Mouse (Mus musculus) heart, adult 18-20 months (tissue): ENCODE measurements around the gene Lgr4. TPM values are rescaled to one million over a fixed set of nuclear protein-coding genes. Genes with fewer than 3 reads are reported as not detected.
"Not testable (repeated sequence)": the region's sequence is repeated elsewhere in the genome, so short reads cannot be mapped to it uniquely, and the experiment has no call there.

Source experiments
- DNase-seq, 2 experiments: peaks; one replicate each; pipeline ENCODE4 v3.0.0; 2021 to 2022; ENCODE audit warnings: mixed read lengths in 1 of 2
- long read RNA-seq, 2 experiments: library from polyadenylated mRNA; stranded (forward); transcript quantifications; one replicate each; pipeline ENCODE4 v2.0.0; 2021
- total RNA-seq, 2 experiments: library from RNA; stranded (reverse); gene quantifications; 2 replicates each; pipeline ENCODE4 v1.2.3; 2021

Lgr4 gene
- 10 to 100 TPM; 23.3 to 23.6 TPM for total RNA-seq
- long read RNA-seq, experiment 1, full-length matches to known transcripts, result 5 of 7 reads
- long read RNA-seq, experiment 1, partial matches to known transcripts, result 1 of 7 reads
- long read RNA-seq, experiment 1, other reads (novel, unspliced or antisense), result 1 of 7 reads
- long read RNA-seq, experiment 2, full-length matches to known transcripts, result 3 of 3 reads
- long read RNA-seq, experiment 2, partial matches to known transcripts, result 0 of 3 reads
- long read RNA-seq, experiment 2, other reads (novel, unspliced or antisense), result 0 of 3 reads

- peak; percentile 97 to 98 for DNase-seq
Measured at GRCm38 (mm10) chr2:109917496-109918413, at the start of gene Lgr4. Gene Lgr4, plus strand, starts transcription at chr2:109917647.

DNA sequence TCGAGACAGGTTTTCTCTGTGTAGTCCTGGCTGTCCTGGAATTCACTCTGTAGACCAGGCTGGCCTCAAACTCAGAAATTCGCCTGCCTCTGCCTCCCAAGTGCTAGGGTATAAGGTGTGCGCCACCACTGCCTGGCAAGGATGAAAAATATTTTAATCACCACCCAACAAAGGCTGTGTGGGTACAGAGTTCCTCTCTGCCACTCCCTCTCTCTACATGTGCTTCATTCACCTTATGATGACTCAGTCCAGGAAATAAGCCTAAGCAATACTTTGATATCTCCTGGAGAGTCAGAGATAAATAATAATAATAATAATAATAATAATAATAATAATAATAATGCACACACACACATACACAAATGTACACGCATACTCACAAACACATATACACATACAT is 38.0 kb upstream of the Lgr4 start:
- not testable (repeated sequence) for DNase-seq

GRCm38 (mm10) chr2:109881111-109881510 is 36.3 kb upstream of the Lgr4 start:
- DNase-seq, result no peak

GRCm38 (mm10) chr2:109881625-109882024 is 35.8 kb upstream of the Lgr4 start:
- DNase-seq, result no peak

- peak; percentile 35 to 47 for DNase-seq
Measured at GRCm38 (mm10) chr2:109884106-109884505, 33.3 kb upstream of the Lgr4 start.

GRCm38 (mm10) chr2:109884507-109884906 is 32.9 kb upstream of the Lgr4 start:
- DNase-seq, result peak; percentile 58 to 69

GRCm38 (mm10) chr2:109890068-109890467 is 27.4 kb upstream of the Lgr4 start:
- no peak for DNase-seq

DNA sequence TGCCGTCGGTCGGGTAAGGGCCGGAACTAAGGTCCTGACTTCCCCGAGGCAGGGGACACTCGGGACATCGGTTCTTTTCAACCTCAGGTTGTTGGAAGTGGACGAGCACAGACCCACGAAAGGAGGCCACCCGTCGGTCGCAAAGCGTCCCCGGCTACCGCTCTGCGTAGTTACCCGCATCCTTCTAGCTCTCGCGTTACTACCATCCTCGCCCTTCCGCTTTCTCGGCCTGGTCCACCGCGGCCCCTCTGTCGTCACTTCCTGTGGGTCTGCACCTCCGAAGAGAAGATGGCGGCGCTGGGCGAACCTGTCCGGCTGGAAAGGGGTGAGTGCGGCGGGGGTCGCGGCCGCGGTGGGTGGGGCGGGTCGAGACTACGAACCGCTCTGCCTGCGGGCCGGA is 26.9 kb upstream of the Lgr4 start, which contains the start of gene Lin7c:
Lin7c (plus strand) TSS at position 257 of the 400 bp plus-strand sequence.
- peak; percentile 95 to 97 for DNase-seq

GRCm38 (mm10) chr2:109891031-109891430 is 26.4 kb upstream of the Lgr4 start:
- peak in 1 of 2 experiments; percentile 64 for DNase-seq

GRCm38 (mm10) chr2:109891471-109891870 is 26.0 kb upstream of the Lgr4 start:
- no peak for DNase-seq

DNA sequence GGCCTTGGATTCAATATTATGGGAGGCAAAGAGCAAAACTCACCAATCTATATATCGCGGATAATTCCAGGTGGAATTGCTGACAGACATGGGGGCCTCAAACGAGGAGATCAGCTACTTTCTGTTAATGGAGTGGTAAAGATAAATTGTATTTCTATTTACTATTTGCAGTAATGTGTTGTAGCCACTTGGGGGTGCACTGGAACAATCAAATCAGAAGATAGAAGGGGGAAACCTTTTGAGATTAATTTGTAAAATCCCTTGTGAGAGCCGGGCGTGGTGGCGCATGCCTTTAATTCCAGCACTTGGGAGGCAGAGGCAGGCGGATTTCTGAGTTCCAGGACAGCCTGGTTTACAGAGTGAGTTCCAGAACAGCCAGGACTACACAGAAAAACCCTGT is 21.1 kb upstream of the Lgr4 start:
- DNase-seq, result no peak

- no peak for DNase-seq
Measured at GRCm38 (mm10) chr2:109902869-109903268, 14.6 kb upstream of the Lgr4 start.

DNA sequence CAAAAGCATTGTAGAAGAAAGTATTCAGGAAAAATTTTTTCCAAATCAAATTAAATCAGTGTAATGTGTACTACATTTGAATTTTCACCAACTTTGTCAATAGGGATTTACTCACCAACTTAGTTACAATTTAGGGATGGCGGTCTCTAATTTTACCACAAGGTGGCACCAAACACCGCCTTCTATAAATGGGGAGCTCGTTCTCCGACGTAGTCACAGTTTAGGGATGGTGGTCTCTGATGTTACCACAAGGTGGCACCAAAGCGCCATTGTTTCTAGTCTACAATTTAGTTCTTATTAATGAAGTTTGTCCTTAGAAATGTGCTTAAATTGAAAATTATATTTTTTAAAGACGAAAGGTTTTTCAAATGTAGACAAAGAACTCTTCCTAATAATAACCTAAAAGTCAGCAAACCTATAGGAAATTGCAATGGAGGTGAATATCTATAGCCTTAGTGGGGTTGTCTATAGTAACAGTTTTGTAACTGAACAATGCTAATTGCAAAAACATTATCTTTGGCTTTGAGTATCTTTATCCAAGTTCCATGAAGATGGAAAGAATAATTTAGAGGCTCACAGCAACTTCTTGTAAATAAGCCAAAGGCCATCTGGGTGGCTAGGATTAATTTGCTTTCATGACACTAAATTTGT is 13.2 kb upstream of the Lgr4 start:
- peak; percentile 90 to 93 for DNase-seq

DNA sequence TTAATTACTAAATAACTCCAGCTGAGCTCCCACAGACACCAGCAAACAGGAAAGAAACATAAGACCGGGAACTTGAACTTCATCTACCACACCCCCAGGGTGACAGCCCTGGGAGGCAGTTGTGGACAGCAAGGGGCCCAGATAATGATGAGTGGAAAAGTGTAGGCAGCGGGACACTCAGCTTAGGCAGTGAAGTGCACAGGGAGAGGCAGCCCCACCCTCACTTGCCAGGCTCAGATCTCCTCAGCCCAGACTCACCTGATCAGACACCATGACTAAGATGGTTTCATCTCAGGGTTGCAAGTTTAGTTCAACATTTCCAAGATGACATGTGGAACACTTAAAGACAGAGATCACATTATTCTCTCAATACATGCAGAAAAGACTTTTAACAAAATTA is 8.3 kb upstream of the Lgr4 start:
- no peak for DNase-seq

DNA sequence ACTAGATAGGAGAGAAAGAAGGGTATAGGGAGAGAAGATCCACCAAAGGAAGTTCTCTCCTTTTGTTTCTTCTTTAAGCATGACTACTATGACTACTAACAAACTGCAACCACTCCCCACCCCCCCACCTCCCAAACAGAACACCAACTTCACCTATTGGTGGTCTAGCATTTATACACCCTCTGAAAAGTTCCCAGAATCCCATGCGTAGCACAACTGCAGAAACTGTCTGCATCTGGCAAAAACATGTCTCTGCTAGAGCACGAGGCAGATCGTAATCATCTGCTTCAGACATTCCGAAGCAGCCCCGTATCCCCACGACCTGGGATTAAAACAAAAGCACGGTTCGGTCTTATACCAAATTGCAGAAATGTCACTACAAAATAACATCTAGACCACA is 5.2 kb upstream of the Lgr4 start:
- DNase-seq, result no peak

- DNase-seq, result no peak
Measured at GRCm38 (mm10) chr2:109912766-109913165, 4.7 kb upstream of the Lgr4 start.

- no peak for DNase-seq
Measured at GRCm38 (mm10) chr2:109913241-109913640, 4.2 kb upstream of the Lgr4 start.

- DNase-seq, result no peak
Measured at GRCm38 (mm10) chr2:109914601-109915000, 2.8 kb upstream of the Lgr4 start.

DNA sequence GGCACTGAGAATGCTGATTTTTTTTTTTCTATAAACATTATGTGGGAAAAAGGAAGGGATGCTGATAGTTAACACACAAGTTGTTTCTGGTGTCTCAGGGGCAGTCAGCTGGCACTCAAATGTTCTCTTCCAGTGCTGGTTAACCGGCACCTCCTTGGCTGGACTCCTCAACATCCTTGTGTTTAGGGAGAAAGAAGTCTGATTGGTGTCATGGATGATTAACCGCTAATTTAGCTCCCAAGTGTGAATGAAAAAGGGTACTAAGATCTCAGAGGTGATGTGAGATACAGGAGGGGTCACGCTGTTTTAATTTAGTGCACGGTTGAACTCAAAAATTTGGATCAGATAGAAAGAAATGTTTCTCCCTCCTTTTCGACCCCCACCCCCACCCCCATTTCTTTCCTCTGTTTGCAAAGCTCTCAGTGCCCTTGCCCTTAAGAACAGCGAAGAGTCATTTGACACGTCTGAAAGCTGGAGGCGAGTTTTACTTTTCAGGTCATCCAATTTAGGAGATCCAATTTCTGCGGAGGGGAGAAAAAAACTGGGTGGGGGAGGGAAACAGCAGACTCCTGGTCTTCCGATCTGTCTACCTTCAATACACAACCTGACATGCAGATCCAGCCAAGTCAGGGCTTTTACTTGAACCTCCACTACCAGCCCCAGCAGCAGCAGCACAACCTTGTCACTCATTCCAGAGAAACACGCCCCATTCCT is 508 bp upstream of the Lgr4 start:
- DNase-seq, result no peak

GRCm38 (mm10) chr2:109918592-109919262 is 1.3 kb downstream of the Lgr4 start:
- DNase-seq, result peak; percentile 20 to 48

- DNase-seq, result no peak
Measured at GRCm38 (mm10) chr2:109920471-109920870, 3.0 kb downstream of the Lgr4 start.
